Mouse (Mus musculus) adrenal gland, postnatal 4 days (tissue): ENCODE results near the gene Snx12. TPM values are rescaled to one million over a fixed set of nuclear protein-coding genes. Genes with fewer than 3 reads are reported as not detected.
A peak's percentile ranks its signal among the peaks of the same experiment; 100 is the strongest.
"Not testable (repeated sequence)": the region's sequence is repeated elsewhere in the genome, so short reads cannot be mapped to it uniquely, and the experiment has no call there.

Experiments used
- DNase-seq, 2 experiments: peaks; one replicate each; pipeline ENCODE4 v3.0.0; 2021 to 2022; ENCODE audit warnings: low spot score in 2 of 2, mixed read lengths in 2 of 2
- total RNA-seq, 2 experiments: library from RNA; stranded (reverse); gene quantifications; 2 replicates each; pipeline ENCODE4 v1.2.3; 2021

The Snx12 gene
- total RNA-seq, 2 experiments from 2014 or later = 58.5 to 61.6 TPM

GRCm38 (mm10) chrX:101147506-101147905 lies 74.9 kb downstream of the Snx12 start:
- DNase-seq = no peak

DNA sequence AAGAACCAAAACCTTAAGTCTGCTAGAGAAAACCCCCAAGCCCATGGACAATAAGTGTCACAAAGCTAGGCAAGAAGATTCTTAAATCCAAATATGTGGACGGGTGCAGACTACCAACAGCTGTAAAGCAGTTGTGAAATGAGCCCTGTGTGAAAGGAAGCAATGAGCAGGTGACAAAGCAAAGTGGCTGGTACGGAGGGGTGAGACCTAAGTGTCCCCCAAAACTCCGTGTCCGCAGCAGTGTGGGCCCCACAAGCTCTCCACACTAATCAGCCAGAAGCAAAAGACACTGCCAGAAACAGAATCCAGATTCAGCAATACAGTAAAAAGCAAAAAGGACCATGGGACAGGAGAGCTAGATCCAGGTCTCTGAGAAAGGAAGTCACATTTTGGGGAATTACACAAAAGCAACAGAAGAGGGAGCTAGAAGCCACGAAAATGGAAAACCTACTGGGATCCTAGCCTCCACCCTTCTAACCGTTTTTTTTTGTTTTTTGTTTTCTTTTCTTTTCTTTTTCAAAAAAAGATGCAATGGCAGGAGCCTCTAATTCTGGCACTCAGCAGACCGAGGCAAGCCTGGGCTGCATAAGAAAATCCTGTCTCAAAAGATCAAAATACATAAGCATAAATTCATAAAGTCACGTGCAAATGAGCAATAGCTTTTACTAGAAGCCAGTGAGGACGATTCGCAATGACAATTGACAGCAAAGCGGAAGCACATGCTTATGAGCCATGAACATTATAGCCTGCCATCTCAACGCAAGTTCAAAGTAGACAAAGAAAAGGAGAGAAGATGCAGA lies 90.2 kb downstream of the Snx12 start:
- DNase-seq = no peak

GRCm38 (mm10) chrX:101131001-101131400 lies 91.4 kb downstream of the Snx12 start:
- peak; percentile 13 to 22 for DNase-seq

DNA sequence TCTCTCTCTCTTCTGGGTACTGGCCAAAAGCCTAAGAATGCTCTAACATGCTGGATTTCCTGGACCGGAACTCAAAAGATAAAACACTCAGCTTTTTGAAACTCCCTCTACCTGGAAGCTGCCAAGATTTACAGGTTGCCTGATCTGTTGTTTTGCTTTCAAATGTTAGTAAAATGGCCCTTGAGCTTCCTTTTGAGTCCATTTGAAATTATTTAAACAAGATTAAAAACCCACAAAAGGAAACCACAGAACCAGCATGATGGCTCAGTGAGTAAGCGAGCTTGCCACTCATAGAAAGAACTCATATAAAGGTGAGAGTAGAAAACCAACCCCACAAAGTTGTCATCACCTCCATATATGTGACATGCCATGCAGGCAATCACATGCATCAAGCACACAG lies 93.8 kb downstream of the Snx12 start:
- DNase-seq = no peak

DNA sequence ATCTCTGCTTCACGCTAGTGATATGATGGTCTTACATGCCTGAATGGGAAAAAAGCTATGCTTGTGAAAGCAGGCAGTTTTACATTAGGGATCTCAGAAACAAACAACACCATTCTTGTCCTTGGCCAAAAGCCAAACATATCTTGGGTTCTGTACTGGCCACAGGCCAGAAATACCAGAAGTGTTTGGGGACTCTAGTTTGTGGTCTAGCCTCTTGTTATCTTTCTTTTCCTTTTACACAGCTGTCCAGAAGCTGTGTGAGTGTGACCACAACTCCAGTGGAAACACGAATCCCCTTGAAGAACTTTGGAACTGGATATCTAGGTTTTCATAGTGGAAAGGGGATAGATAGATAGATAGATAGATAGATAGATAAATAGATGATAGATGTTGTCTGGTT lies 95.4 kb downstream of the Snx12 start:
- no peak for DNase-seq

GRCm38 (mm10) chrX:101126474-101126955 lies 95.8 kb downstream of the Snx12 start:
- peak in 1 of 2 experiments; percentile 7 for DNase-seq

- DNase-seq = no peak
Observed at GRCm38 (mm10) chrX:101120546-101120945, 101.8 kb downstream of the Snx12 start.

- DNase-seq = no peak
Observed at GRCm38 (mm10) chrX:101085920-101086319, 136.4 kb downstream of the Snx12 start, which contains the start of gene Slc7a3. TSS of gene Slc7a3 (minus strand) at chrX:101086020.

- DNase-seq = not testable (repeated sequence)
Observed at GRCm38 (mm10) chrX:101085211-101085610, 137.2 kb downstream of the Snx12 start.

- no peak for DNase-seq
Observed at GRCm38 (mm10) chrX:101084192-101084591, 138.2 kb downstream of the Snx12 start.

GRCm38 (mm10) chrX:101065245-101065644 lies 157.1 kb downstream of the Snx12 start:
- no peak for DNase-seq

- no peak for DNase-seq
Observed at GRCm38 (mm10) chrX:101063503-101063902, 158.9 kb downstream of the Snx12 start.

DNA sequence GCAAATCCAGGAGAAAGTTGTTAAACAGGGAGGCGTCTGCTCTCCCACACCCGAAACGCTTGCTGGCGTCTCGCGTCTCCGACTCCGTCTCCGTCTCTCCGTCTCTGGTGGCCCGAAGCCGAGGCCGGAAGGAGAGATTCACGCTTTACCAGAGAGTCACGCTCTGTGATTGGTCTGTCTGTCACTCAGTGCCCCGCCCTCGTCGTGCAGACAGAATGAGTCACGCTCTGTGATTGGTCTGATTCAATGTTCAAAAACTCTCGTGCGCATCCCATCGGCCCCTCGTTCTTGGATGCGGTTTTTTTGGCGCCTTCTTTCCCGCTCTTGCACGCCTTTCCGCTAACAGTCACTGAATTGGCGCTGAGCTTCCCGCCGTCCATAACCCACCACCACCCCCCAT lies 162.8 kb downstream of the Snx12 start, which contains the start of gene Tex11:
TSS of gene Tex11 (minus strand) at position 127 of the 400 bp plus-strand sequence.
- DNase-seq = no peak

Other genes with a start within 250 kb of the Snx12 start
- gene Tex11, start 162.9 kb downstream of the Snx12 start, total RNA-seq = under 1 TPM in 1 of 2 experiments, not detected in 1; 0.08 TPM
- 1 to 10 TPM; 1.8 to 2.0 TPM for gene Slc7a3, start 136.5 kb downstream of the Snx12 start, total RNA-seq
- gene Foxo4, start 32.0 kb upstream of the Snx12 start, total RNA-seq = 10 to 100 TPM; 32.3 to 36.8 TPM
- 1 to 10 TPM in 1 of 2 experiments, under 1 TPM in 1; 0.84 to 1.2 TPM for gene Gm614, start 41.4 kb upstream of the Snx12 start, total RNA-seq
- gene Il2rg, start 45.7 kb upstream of the Snx12 start, total RNA-seq = 10 to 100 TPM; 10.4 TPM
- not detected for gene Gm20489, start 46.5 kb upstream of the Snx12 start, total RNA-seq
- gene Med12, start 51.5 kb upstream of the Snx12 start, total RNA-seq = 10 to 100 TPM; 43.6 to 48.7 TPM
- gene Nlgn3, start 76.6 kb upstream of the Snx12 start, total RNA-seq = 10 to 100 TPM; 13.4 to 13.6 TPM
- 10 to 100 TPM in 1 of 2 experiments, 1 to 10 TPM in 1; 6.2 to 43.9 TPM for gene Gjb1, start 153.8 kb upstream of the Snx12 start, total RNA-seq
- 100 to 1,000 TPM; 134 to 141 TPM for gene Zmym3, start 198.3 kb upstream of the Snx12 start, total RNA-seq
- gene Nono, start 206.8 kb upstream of the Snx12 start, total RNA-seq = 100 to 1,000 TPM; 287 to 290 TPM
- 10 to 100 TPM in 1 of 2 experiments, 1 to 10 TPM in 1; 8.5 to 18.5 TPM for gene Itgb1bp2, start 226.5 kb upstream of the Snx12 start, total RNA-seq